Mouse (Mus musculus): ENCODE data around the gene Atg3. TPM values are rescaled to one million over a fixed set of nuclear protein-coding genes. Genes with fewer than 3 reads are reported as not detected.

Atg3 gene
- total RNA-seq, 1 experiment from 2014 or later: 63.6 TPM

DNA sequence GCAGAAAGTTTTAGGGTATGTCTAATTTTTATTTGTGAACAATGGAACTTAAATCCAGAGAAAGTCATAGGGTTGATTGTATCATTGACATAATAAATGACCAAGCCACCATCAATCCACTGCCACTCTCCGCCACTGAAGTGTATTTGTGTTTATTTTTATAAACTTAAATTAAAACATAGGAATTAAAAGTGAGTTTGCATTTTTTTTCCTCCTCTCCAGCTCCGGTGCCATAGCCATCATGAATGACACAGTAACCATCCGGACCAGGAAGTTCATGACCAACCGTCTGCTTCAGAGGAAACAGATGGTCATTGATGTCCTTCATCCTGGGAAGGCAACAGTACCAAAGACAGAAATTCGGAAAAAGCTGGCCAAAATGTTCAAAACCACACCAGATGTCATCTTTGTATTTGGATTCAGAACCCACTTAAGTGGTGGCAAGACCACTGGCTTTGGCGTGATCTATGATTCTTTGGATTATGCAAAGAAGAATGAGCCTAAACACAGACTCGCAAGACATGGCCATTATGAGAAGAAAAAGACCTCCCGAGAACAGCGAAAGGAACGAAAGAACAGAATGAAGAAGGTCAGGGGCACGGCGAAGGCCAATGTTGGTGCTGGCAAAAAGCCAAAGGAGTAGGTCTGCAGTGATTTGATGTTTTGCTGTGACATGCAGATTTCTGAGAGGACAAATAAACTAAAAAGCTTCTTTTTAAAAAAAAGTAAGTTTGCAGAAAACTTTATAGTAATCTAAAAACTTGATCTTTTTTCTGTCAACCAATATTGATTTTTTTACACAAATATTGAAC is 46.5 kb downstream of the Atg3 start:
- DNase-seq: peak; percentile 53

DNA sequence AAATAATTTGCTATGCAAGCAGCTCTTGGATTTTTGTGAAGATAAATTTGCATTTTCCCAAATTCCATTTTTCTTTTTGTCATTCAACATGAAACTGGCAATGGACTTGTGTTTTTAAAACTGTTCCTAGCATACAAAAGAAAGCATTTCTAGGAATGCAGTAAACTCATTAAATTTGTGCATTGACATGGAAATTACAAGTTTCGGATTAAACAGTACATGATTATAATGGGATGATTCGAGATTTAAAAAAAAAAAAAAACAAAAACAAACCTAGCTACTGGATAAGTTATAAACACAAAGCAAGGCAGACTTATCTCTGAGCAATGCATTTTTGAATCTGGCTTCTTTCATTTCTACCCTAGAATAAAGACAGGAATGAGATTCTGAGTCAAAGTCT is 63.4 kb downstream of the Atg3 start:
- DNase-seq: no peak

DNA sequence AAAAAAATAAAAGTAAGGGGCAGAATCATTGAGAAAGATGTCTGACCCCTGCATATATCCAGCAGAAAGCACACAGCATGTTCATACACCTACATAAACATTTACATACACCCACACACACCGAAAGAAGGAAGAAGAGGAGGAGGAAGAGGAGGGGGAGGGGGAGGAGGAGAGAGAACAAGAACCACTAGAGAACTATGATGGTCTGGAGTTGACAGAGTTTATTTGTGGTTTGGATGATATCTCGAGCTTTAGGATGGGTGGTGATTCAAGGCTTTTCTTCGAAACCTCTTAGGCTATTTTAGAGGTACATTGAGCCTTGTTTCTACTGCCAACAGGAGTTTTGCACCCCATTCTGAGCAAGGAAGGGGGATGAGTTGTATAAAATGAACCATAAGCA is 64.2 kb downstream of the Atg3 start:
- DNase-seq: no peak

DNA sequence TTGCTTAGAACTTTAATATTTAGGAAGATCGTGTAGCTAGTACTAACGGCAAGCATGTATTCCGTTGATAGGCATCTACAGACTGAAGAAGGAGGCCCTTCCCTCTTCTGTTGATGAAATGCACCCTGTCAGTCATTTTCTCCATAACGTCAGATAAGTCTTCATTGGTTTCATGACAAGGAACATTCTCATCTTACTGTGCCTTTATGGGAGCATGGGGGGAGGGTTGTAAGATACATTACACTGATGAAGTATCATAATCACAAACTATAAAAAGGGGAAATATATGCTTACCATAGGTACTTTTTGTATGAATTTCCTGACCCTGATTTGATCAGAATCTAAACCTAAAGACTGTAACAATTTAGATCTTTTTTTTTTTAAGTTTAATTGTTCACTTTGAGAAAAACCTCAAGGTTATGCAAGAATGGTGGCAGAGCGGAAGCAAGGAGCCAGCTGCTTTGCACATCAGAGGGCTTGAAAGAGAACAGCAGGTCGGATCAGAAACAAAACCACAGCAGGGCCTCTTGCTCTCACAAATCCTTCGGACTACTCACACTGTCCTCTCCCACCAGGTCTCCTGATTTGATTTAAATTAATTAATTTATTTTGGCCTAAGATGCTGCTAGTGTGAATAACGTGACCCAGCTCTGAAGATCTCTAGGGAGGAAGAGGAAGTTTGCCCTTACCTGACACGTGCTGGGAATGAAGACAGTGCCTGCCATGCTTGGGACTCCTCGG is 65.2 kb downstream of the Atg3 start, which contains the start of gene Btla:
Btla (plus strand) TSS at position 668 of the 741 bp plus-strand sequence.
- no peak for DNase-seq

DNA sequence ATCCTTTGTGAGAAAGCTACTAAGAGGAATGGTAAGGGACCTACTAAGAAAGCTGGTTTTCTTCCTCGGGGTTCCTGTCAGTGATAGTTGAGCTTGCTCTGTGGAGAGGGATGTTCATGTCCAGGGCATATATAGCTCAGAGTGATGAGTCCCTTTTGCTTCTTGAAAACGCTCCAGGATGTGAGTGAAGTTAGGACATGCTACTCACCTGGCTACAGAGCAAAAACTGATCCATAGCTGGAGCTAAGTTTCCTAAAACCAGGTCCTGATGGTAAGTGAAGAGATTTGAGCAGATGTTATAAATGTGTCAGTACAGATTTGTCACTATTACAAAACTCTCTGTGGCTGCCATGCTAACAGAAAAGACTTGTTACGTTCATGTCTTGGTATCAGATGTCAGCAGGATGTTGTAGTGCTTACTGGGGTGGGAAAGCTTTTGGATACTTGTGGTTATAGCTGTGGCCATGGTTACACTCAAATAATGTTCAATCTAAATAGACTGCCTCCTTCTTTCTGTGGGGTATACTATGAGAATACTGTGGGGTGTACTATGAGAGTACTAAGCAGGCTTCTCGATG is 65.9 kb downstream of the Atg3 start:
- no peak for DNase-seq

DNA sequence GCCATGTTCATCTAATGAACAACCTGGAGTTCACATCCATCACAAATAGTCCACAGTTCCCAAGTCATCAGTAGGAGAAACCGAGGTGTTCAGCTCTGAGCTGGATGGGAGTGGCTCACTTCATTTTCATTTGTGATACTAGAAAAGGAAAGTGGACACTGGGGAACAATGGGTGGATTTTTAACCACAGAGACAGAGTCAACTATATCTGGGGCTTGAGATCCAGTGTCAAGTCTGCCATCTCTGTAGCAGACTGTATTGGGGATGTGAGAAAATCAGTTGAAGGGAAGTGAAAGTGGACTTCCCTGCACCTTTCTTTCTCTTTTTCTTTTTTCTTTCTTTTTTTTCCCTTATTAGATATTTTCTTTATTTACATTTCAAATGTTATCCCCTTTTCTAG is 68.4 kb downstream of the Atg3 start:
- no peak for DNase-seq

DNA sequence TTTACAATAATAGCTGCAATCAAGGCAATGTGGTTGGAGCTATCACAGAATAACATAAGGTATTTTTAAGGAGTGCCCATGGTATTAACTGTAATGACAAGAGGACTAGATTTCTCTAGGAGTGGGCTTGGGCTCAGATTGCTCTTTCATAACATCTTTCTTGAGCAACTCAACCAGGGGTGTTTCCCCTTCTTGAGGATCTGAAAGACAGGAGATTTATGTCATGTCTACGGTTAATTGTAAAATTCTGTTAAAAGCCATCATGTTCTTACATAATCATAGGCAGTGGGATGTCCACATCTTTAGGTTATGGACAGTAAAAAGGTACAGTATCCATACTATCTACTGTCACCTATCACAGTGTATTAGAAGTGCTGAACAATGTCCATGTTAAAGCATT is 72.7 kb downstream of the Atg3 start:
- no peak for DNase-seq

DNA sequence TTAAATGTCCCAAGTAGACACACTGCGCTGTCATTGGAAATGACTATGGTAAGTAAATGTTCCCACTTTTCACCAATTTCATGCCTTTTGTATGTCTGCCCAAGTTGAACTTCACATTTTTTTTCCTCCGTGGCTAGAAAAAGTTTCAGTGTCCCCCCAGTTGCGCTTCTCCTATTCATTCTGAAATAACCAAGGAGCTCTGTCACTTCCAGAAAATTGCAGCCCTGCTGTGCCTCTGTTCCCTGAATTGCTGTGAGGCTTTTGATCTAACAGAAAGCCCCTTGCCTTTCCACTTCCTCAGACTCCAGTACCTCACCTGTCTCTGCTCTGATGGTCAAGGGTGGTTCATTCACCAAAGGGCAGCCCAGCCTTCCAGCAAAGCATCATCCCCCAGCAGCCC is 74.4 kb downstream of the Atg3 start:
- no peak for DNase-seq

Other genes starting within 250 kb of the Atg3 start
- gene Cd200r3, start 215.1 kb upstream of the Atg3 start, total RNA-seq (2021): not detected in 2 replicates
- 18.3 and 19.0 TPM in 2 replicates for gene Ccdc80, start 65.4 kb upstream of the Atg3 start, total RNA-seq (2021)
- 24.7 and 48.4 TPM in 2 replicates for gene Slc35a5, start 79 bp upstream of the Atg3 start, total RNA-seq (2021)
- gene Btla, start 65.5 kb downstream of the Atg3 start, total RNA-seq (2021): 0.33 TPM in 1 of 2 replicates, not detected in the other

Measured in adrenal gland, postnatal 25 days (tissue).